Mouse (Mus musculus) frontal cortex, adult 2 months (tissue): ENCODE data around the gene Tagap. TPM values are rescaled to one million over a fixed set of nuclear protein-coding genes. Genes with fewer than 3 reads are reported as not detected.
"Not testable (repeated sequence)": the region's sequence is repeated elsewhere in the genome, so short reads cannot be mapped to it uniquely, and the experiment has no call there.

Experiments used
- DNase-seq, 2 experiments: peaks; one replicate each; pipeline ENCODE4 v3.0.0; 2022; ENCODE audit warnings: low spot score in 1 of 2; ENCODE audit errors: extremely low spot score in 1 of 2
- polyA plus RNA-seq: library from polyadenylated mRNA; depleted of rRNA; stranded (reverse); fragments of >200 nt; gene quantifications from 2 replicates; pipeline ENCODE4 v1.2.3, GENCODE M21; 2012; rRNA removed

The Tagap gene
- polyA plus RNA-seq, 1 experiment, result 0.78 TPM

DNA sequence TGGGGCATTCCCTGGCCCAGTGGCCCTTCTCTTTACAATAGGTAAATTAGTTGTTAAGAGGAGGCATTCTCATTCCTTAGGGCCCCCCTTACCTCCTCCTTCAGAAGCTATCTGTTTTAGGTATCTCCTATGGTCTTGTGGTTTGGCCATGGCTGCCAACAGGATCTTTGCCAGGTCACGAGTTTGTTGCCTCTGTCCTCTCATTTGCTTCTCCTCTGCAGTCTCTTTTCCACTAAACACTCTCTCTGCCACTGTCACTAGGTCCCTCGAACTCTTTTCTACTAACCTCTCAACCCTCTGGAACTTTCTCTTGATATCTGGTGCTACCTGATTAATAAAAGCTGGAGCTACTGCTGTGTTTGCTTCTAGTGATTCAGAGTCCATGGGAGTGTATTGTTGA lies 38.6 kb downstream of the Tagap start:
- DNase-seq, result not testable (repeated sequence)

DNA sequence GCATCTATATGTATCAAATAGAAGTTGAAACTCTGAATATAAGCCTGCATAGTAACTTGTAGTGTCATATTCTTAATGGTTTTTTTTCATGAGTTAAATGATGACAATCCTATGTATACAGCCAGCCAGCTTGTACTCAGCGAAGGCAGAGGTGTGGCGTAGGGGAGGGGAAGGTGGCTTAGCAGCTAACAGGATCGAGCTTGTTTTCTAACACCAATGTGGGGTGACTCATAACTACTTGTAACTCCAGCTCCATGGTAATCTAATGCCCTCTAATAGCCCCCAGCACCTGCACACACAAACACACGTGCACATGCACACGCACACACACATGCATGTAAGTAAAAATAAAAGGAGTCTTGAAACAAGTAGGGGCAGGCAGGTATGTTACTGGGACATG lies 42.7 kb downstream of the Tagap start:
- DNase-seq, result not testable (repeated sequence)

DNA sequence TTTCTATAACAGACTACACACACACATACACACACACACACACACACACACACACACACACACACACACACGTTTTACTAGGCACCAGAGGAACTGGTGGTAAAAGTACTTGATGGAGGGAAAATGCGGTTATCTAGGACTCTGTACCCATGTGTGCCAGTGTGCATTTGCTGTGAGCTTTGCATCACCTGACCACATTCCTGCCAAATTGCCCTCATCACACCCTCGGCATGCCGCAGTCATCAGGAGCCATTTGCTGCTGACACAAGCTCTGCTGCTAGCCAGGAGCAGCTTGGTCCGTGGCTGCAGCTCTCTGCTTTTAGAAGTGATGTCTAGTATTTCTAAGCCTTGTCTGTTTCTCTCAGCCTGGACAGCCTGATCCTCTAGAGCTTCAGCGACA lies 44.0 kb downstream of the Tagap start:
- not testable (repeated sequence) for DNase-seq

DNA sequence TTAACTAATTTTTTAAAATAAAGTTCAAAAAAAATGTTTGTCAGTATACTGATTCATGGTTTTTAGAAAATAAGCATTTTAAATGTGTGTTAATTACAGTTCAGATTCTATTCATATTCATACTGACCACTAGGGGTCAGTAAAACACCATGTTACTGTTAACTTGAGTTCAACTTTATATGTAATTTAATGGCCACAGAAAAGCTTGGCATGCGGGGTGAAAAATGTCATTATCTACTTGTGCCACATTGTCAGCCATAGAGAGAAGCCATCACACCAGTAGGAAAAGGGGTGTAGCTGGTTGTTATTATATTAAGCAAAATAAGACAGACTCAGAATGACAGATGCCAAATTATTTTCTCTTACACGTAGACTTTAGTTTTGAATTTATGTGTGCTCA lies 57.7 kb downstream of the Tagap start:
- not testable (repeated sequence) for DNase-seq

Other genes starting within 250 kb of the Tagap start
- gene Fndc1, start 98.7 kb upstream of the Tagap start, polyA plus RNA-seq, result 7.5 and 7.6 TPM in 2 replicates
- 39.1 and 40.0 TPM in 2 replicates for gene Rsph3a, start 19.6 kb downstream of the Tagap start, polyA plus RNA-seq
- gene Gm49673, start 221.8 kb downstream of the Tagap start, polyA plus RNA-seq, result 1.6 and 2.0 TPM in 2 replicates
- gene Rnaset2a, start 222.1 kb downstream of the Tagap start, polyA plus RNA-seq, result 16.5 and 17.6 TPM in 2 replicates
- gene Fgfr1op, start 239.5 kb downstream of the Tagap start, polyA plus RNA-seq, result 14.9 and 16.5 TPM in 2 replicates